Mouse (Mus musculus) lung, postnatal 10 days (tissue): ENCODE results near the gene Oaz1.

ENCODE experiments used
- DNase-seq: peaks from one replicate; pipeline ENCODE4 v3.0.0; 2021

Gene Oaz1

GRCm38 (mm10) chr10:80826151-80827062 lies at the start of gene Oaz1:
Gene Oaz1, plus strand, starts transcription at chr10:80826656.
- DNase-seq = peak; percentile 100

- no peak for DNase-seq
Measured at GRCm38 (mm10) chr10:80777123-80777522, 49.3 kb upstream of the Oaz1 start.

- no peak for DNase-seq
Measured at GRCm38 (mm10) chr10:80779565-80779964, 46.9 kb upstream of the Oaz1 start.

GRCm38 (mm10) chr10:80784302-80784701 lies 42.2 kb upstream of the Oaz1 start:
- DNase-seq = no peak

- no peak for DNase-seq
Measured at GRCm38 (mm10) chr10:80784871-80785270, 41.6 kb upstream of the Oaz1 start.

GRCm38 (mm10) chr10:80785963-80786362 lies 40.5 kb upstream of the Oaz1 start:
- DNase-seq = no peak

- DNase-seq = no peak
Measured at GRCm38 (mm10) chr10:80787517-80787916, 38.9 kb upstream of the Oaz1 start.

GRCm38 (mm10) chr10:80790761-80791404 lies 35.6 kb upstream of the Oaz1 start:
- no peak for DNase-seq

GRCm38 (mm10) chr10:80791476-80792174 lies 34.8 kb upstream of the Oaz1 start:
- DNase-seq = no peak

- DNase-seq = no peak
Measured at GRCm38 (mm10) chr10:80792175-80793032, 34.1 kb upstream of the Oaz1 start.

- DNase-seq = no peak
Measured at GRCm38 (mm10) chr10:80793033-80793784, 33.2 kb upstream of the Oaz1 start.

GRCm38 (mm10) chr10:80793803-80794202 lies 32.7 kb upstream of the Oaz1 start:
- no peak for DNase-seq

- DNase-seq = no peak
Measured at GRCm38 (mm10) chr10:80794750-80795149, 31.7 kb upstream of the Oaz1 start.

GRCm38 (mm10) chr10:80796307-80796848 lies 30.1 kb upstream of the Oaz1 start:
- no peak for DNase-seq

GRCm38 (mm10) chr10:80797186-80798149 lies 29.0 kb upstream of the Oaz1 start:
- no peak for DNase-seq

GRCm38 (mm10) chr10:80798150-80799006 lies 28.1 kb upstream of the Oaz1 start, which contains the start of the genes Sf3a2 and Plekhj1:
Gene Sf3a2, plus strand, starts transcription at chr10:80798198.
Gene Plekhj1, minus strand, starts transcription at chr10:80798626.
- DNase-seq = peak; percentile 97

- no peak for DNase-seq
Measured at GRCm38 (mm10) chr10:80799070-80799566, 27.3 kb upstream of the Oaz1 start.

GRCm38 (mm10) chr10:80802204-80802912 lies 24.1 kb upstream of the Oaz1 start:
- DNase-seq = no peak
